Mouse (Mus musculus) adrenal gland, adult (tissue): ENCODE measurements around the gene Nup155.
A peak's percentile ranks its signal among the peaks of the same experiment; 100 is the strongest.
"Not testable (repeated sequence)": the region's sequence is repeated elsewhere in the genome, so short reads cannot be mapped to it uniquely, and the experiment has no call there.

Source experiments
- DNase-seq, 2 experiments: peaks; one replicate each; pipeline ENCODE4 v3.0.0; 2022 to 2023; ENCODE audit warnings: low spot score in 1 of 2; ENCODE audit not compliant: inconsistent age in 2 of 2

The Nup155 gene

DNA sequence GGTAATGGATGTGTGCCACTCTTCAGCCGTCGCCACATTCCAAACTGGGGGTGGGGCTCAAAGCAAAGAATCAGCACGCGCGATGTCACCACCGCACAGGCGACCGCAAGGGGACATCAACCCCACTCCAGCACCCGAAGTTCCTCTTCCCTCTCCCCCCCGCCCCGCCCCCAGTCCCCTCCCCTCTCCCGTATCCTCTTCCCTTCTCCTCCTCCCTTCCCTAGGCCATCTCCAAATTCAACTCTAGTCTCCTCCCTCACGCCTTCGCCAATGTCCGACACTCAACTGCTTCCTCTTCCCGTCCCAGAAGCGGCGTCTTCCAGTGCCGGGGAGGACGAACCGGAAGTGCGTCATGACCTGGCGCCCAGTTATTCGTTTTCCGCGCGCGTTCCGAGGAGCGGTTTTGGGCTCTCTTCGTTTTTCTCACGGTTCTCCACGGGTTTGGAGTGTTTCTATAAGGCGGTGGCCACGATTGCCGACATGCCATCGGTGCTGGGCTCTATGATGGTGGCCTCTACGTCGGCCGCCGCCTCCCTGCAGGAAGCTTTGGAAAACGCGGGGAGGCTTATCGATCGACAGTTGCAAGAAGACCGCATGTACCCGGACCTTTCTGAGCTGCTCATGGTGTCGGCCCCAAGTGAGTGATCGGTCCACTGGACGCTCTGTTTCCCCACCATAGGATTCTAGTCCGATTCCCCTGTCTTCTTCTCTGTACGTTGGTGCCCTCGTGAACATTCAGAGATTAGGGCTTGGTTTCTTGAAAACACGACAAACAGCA lies at the start of gene Nup155:
Gene Nup155, plus strand, starts transcription at position 308 of the 778 bp plus-strand sequence.
- peak; percentile 93 to 97 for DNase-seq

DNA sequence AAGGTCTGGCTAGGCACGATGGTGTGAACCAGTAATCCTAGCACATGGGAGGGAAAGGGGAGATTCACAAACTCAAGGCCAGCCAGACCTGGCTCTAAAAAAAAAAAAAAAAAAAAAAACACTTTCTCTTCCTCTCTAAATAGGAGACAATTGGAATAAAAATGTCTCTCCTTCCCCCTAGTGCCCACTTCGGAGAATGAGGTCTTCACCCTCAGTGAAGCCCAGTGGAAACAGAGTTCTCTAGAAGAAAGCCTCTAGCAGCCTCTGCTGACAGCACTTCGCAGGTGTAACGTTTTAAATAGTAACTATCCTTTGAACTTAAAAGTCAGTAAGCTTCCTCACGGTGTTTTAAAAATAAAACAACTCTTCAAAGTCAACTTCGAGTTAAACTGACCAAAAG lies 43.9 kb upstream of the Nup155 start:
- DNase-seq, result no peak

DNA sequence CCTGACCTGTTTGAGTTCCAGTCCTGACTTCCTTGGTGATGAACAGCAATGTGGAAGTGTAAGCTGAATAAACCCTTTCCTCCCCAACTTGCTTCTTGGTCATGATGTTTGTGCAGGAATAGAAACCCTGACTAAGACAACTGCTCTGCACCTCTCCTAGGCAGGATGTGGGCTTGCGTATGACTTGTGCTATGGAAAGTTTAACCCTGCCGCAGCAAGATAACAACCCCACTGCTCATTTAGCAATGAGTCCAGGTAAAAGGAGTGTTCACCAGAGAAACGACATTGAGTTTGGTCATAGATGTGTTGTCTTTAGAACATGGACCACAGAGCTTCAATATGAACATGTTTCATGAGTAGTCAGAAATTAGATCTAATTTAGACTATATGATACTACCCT lies 35.9 kb upstream of the Nup155 start:
- not testable (repeated sequence) for DNase-seq

DNA sequence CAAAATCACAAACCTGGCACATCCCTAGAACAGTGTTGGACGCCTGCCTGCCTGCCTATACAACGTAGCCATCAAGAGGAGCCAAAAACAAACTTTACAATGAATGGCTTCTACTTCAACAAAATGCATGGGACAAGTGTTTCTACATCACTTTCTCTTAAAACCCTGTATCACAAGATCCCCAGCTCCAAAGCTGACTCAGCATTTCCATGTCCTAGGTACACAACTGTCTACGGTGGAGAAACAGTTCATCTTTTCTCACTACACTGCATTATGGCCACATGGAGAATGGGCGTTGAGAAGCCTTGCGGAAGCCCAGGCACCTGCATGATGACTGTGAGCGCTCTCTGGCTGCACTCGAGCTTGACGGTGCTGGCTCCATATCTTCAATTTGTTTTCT lies 26.9 kb upstream of the Nup155 start:
- DNase-seq, result no peak

DNA sequence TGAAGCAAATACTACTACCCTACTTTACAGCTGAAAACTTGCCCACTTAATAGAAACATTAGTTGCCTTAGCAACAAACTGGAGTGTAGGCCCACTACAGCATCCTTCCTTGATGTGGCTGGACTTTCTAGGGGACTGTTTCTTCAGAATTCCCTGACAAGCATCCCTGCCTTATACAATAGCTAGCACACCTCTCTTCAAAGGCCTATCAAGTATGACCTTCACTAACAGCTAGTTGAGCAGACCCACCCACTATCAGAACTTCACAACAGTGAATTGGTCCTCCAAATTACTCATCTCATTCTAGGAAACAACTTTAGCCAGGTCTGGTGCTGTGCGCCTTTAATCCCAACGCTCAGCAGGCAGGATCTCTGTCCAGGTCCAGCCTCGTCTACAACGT lies 21.8 kb upstream of the Nup155 start:
- DNase-seq, result no peak

DNA sequence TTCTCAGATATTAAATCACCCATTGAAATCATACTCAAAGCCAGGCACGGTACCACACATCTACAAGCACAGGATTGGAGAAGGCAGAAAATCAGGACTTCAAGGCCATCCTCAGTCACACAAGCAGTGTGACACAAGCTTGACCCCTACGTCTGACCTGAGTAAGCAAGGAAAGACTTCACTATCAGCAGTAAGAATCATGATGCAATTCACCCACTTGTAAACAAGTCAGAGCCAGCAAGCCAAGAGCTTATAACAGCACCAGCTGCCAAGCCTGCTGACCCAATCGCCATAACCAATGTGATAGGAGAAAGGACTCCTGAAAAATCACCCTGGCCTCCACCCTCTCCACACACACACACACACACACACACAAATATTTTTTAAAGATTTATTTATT lies 20.4 kb upstream of the Nup155 start:
- peak in 1 of 2 experiments; percentile 45 for DNase-seq

DNA sequence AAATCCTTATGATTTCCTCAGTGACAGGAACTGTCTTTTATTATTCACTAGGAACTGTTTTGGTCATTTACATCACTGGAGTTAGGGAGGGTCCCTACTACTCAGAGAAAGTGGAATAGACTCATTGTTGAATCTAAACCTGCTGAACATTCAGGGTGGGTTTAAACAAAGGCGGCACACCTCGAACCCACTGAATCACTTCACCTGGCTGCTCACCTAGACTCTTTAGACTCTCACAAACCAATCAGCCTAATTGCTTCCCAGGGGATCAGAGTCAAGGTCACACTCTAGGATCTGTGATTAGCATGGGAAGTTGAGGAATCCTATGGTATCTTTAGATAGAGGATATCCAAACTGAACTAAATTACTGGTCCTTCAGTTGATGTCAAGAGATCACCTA lies 18.4 kb upstream of the Nup155 start:
- no peak for DNase-seq

DNA sequence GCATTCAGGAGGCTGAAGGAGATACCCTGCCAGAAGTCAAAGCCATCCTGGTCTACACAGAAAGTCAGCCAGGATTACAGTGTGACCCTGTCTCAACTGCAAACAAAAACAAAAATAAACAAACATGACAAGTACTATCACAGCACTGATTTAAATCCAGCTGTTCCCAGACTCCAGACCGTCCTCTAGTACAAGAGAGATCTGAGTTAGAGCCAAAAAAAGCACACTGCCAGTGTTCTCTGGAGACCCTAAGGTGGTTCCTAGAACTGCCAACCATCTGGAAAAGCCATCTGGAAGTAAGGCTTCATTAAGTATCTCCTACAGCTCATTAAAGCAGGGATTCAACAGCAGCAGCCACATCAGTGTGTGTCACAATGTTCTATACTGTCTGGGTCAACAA lies 16.4 kb upstream of the Nup155 start:
- not testable (repeated sequence) for DNase-seq

DNA sequence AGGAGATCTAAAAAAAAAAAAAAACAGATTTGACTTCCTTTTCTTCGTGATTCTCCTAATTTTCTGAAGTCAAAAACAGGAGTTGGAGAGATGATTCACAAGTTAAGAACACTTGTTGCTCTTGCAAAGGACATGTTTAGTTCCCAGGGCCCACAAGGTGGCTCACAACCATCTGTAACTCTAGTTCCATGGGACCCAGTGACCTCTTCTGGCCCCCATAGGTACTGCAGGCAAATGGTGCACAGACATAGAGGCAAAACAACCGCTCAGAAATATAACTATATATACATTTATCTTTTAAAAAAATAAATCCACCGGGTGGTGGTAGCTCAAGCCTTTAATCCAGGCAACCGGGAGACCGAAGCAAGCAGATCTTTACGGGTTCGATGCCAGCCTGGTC lies 11.2 kb upstream of the Nup155 start:
- peak; percentile 37 to 77 for DNase-seq

DNA sequence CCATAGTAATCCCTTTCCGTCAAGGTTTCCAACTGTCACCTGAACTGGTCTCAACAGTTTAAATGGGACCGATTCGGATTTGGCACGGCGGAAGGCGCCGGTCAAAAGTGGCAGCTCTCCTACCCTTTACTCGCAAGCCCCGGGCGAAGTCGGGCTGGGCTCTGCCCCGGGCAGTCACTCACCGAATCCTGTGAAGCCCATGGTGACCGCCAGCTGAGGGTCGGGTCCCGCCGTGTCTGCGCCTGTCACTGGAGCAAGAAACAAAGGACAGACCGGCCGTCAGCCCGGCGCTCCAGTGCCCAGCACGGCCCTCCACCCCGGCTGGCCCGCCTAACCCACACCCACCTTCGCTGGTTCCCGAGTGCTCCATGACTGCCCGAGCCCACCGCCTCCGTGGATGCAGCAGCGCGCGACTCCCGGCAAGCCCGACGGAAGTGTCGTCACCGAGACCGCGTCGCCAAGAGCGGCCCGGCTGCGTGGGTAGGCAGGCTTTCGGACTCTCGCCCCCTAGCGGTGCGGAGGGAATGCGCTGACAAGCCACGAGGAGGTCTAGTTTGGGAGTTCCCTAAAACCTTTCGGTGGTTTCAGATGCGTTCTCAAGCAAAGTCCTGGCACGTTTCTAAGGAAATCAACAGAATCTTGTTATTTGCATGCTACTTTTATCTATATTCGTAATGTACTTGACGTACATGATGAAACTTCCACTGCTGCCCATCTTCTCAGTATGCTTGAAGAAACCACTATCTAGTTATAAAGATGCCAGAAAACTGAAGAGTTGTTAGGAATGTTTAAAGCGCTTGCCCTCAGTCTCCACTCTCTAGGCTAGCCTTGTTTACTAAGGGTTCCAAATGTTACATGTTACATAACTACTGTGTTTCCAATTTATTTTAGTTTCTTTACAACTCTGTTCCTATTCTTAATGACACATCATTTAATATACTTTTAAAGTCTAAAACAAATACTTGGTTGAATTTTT lies 10.0 kb upstream of the Nup155 start, which contains the start of gene Wdr70:
Gene Wdr70, minus strand, starts transcription at position 436 of the 976 bp plus-strand sequence.
- peak; percentile 95 to 99 for DNase-seq

DNA sequence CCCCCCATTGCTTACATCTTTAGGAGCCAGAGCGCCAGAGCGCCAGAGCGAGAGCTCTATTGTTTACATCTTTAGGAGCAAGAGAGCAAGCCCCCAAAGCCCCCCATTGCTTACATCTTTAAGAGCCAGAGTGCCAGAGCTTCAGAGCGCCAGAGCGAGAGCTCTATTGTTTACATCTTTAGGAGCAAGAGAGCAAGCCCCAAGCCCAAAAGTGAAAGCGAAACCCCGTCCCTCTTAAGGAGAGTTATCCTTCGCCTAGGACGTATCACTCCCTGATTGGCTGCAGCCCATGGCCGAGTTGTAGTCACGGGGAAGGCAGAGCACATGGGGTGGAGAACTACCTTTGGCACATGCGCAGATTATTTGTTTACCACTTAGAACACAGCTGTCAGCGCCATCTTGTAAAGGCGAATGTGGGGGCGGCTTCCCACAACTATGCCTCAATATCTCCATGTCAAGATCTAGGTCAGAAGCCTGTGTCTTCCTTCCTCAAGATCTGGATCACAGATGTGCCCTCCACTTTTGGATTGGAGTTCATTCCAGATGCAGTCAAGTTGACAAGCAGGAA lies 7.0 kb upstream of the Nup155 start:
- DNase-seq, result not testable (repeated sequence)

DNA sequence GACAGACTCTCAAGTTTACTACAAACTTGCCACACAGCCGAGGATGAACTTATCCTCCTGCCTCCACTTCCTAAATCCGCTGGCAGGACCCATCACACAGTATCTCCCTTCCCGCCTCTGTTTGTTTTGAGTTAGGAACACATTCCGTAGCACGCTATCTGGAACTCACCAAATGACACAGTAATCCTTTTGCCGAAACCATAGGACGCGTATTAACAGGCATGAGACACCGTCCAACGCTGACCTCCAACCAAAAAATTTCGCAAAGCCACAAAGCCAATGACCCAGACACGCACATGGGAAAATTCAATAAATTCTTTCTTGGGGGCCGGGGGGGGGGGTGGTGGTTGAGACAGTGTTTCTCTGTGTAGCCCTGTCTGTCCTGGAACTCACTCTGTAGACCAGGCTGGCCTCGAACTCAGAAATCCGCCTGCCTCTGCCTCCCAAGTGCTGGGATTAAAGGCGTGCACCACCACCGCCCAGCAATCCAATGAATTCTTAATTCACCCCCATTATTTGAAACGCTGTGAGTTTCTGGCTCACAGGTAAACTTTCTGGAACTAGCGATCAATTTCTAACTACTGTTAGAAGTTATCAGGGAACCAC lies 610 bp upstream of the Nup155 start:
- DNase-seq, result peak in 1 of 2 experiments; percentile 28

DNA sequence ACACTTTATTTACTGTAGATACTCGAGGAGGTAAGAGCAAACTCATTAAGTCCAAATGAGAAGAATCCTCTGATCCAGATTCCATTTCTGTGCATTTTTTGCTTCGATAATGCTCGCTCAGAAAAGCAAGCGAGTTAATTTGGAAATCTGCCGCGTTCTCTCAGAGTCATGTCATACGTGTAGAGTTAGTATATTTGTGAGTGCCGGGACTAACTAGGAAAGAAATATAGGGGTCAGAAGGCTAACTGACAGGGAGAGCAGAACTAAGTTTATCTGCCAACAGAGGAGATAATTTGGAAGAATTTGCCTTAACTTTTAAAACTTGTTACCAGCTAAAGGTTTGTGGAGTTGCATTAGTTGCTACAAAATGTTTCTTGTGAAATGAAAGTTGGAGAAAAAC lies 709 bp downstream of the Nup155 start:
- no peak for DNase-seq

DNA sequence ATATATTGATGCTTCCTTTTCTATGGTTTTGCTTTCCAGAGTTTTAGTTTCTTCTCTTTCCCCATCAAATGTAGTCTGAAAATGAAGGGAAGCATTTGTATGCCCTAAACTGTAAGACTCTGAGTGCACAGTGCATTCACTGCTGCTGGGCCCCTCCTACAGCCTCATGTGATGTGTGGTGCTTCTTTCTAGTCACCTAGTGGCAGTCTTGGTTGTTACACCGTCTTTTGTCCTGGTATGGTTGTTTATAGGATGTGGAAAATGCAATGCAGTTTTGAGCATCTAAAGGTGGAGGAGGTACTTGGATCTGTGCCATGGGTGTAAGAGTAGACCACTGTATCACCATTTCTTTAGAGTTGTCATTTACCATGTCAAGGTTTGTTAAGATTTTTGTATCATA lies 20.2 kb downstream of the Nup155 start:
- no peak for DNase-seq

DNA sequence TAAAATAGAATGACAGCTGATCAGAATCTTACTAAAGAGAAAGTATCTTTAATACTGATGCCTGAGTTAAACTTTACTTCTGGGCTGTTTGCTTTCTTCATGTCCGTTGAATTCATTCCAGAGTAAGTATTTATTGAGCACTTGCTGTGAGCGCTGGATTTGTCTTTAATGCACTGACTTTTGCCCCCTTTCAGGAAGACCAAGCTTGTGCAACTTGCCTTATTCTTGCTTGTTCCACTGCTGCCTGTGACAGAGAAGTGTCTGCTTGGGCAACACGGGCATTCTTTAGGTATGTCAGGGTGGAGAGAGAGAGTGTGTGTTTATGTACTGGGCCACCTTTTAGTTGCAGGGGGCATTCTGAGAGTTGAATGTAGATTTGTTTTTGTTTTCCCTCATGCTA lies 22.2 kb downstream of the Nup155 start:
- no peak for DNase-seq

DNA sequence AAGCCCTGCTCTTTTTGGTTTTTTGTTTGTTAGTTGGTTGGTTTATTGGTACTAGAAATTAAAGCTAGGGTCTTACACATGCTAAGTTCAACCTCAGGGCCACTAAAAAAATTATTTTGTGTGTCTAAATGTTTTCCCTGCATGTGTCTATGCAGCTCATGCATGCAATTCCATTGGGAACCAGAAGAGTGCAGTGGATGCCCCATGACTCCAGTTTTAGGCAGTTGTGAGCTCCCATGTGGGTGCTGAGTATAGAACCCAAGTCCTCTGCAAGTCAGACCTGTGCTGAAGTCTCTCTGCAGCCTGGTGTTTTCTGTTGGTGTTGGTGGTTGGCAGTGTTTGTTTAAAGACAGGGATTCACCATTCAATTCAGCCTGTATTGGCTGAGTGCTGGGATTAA lies 22.7 kb downstream of the Nup155 start:
- DNase-seq, result no peak

DNA sequence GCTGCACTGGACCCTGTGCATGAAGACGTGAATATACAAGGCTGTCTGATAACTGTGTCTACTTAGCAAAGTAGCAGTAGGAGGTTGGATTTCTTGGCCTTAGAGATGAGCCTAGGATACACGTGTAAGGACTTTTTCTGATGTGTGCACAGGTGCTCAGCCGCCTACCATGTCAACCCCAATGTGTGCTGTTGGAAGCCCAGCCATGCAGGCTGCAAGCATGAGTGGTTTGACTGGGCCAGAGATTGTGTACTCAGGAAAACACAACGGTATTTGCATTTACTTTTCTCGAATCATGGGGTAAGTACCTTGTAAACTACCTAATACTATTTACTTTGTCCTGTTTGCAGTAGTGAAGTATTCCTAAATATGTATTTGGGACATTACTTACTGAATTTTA lies 26.5 kb downstream of the Nup155 start:
- no peak for DNase-seq

DNA sequence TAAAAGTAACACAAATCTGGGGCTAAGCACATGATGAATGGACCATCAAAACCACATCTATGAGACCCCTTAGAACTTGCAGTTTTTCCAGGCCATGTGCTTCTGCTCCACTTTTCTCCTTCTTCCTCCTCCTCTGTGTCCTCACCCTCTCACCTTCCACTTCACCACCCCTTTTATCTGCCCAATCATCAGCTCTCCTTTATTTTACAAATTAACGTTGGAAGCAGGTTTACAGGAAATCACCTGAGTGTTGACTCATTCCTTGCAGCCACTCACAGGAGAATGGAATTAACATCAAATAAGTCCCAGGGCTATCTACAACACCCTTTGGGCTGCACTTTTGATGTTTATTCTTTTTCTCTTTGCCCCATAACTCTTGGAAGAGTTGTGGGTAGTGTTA lies 52.8 kb downstream of the Nup155 start:
- DNase-seq, result no peak

DNA sequence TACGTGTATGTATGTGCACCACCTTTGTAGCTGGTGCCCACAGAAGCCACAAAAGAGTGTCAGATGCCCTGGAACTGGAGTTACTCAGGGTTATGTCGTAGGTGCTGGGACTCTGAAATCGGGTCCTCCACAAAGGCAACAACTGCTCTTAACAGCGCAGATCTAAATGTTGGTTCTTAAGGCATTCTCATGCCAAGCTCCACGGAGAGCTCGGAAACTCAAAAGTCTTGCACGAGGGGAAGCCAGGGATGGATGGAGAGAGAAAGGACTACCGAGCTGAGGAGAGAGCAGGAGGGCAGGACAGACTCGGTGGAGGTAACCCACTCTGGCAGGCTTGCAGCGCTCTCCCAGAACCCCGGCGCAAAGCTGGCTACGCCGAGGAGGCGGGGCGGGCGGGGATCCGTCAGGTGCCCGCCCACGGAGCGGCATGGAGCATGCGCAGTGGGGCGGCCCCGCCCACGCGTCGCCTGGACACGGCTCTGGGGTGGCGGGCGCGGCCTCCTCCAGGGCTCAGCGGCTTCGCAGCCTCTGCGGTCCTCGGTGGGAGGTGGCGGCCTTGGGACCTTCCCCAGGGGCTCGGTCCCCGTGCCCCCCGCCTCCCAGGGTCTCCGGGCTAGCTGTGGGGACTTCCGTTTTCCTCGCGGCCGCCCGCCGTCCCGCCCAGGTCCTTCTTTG lies 59.7 kb downstream of the Nup155 start, which contains the start of gene Cplane1:
Gene Cplane1, plus strand, starts transcription at position 516 of the 675 bp plus-strand sequence.
- DNase-seq, result peak; percentile 94 to 97

DNA sequence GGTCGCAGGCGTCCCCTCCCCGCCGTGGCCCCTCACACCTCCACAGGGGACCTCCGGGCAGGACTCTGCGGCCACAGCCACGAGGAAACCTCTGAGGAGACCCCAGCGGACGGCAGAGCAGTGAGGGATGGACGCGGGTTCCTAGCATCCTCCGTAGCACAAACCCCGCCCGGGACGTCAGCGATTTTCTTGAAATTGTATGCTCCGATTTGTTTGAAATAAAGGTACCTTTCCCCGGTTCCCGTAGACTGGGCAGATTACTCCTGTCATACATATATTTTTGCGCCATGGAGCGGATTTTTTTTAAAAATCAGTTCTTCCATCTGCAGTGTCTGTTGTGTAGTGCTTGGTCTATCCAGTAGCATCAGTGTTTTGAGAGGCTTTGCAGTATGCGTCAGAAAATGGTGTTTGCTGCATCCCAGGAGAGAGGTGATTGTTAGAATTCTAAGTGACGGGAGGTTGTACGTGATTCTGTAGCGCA lies 60.2 kb downstream of the Nup155 start:
- DNase-seq, result no peak
